ENCODE assay signal across 8 mouse cellular contexts in genomic region chr11:79703885-79704291, GRCm38 (mm10).
A peak's percentile ranks its signal among the peaks of the same experiment; 100 is the strongest.
DNase-seq lines count a peak whose midpoint lies in the region; ATAC-seq and TF ChIP-seq lines count a peak whose summit lies in the region.

No protein-coding gene starts in this region.

- no peak for DNase-seq in kidney, adult 2 months
- no peak for DNase-seq in kidney, adult 9 months
- peak; percentile 54 for DNase-seq in ES-E14 (ENCODE audit: low read depth, low spot score)
- DNase-seq in embryonic facial prominence, embryonic 11.5 days (ENCODE audit: low spot score): peak; percentile 78
- DNase-seq in hindbrain, postnatal 0 days (ENCODE audit: low spot score): peak; percentile 76
- no peak for DNase-seq in spleen, adult 12 weeks (ENCODE audit: low spot score)

- H3K27me3 ChIP-seq in kidney, adult 2 months (replicated peaks; ENCODE audit: control insufficient read depth, insufficient read depth, low read length): no peaks in the 10 kb centered on the region
- no peaks in the 10 kb centered on the region for H3K27me3 ChIP-seq in embryonic facial prominence, embryonic 11.5 days (ENCODE audit: control insufficient read depth, insufficient read depth, low read length)
- H3K27me3 ChIP-seq in hindbrain, postnatal 0 days (ENCODE audit: insufficient read depth, low read length): no peaks in the 10 kb centered on the region; the same call in 1 of the 2 replicates
- H3K27me3 ChIP-seq in lung, embryonic 16.5 days (ENCODE audit: control insufficient read depth, insufficient read depth, low read depth, low read length): no peaks in the 10 kb centered on the region; the same call in 1 of the 2 replicates
- no peaks in the 10 kb centered on the region for H3K27me3 ChIP-seq in small intestine, adult 2 months (ENCODE audit: control insufficient read depth, insufficient read depth, low read length)

- H3K9me3 ChIP-seq in ES-E14 (ENCODE audit: control insufficient read depth, insufficient read depth, low read depth, low read length): no peaks in the 10 kb centered on the region
- no peaks in the 10 kb centered on the region for H3K9me3 ChIP-seq in embryonic facial prominence, embryonic 11.5 days (replicated peaks; ENCODE audit: control insufficient read depth, low read length)
- no peaks in the 10 kb centered on the region for H3K9me3 ChIP-seq in hindbrain, postnatal 0 days (ENCODE audit: low read length)
- H3K9me3 ChIP-seq in lung, embryonic 16.5 days (ENCODE audit: control insufficient read depth, low read length): no peaks in the 10 kb centered on the region

- no peaks in the 10 kb centered on the region for H3K36me3 ChIP-seq in kidney, adult 2 months (ENCODE audit: control insufficient read depth, insufficient read depth, low read length)
- H3K36me3 ChIP-seq in ES-E14 (ENCODE audit: control insufficient read depth, insufficient read depth, low read length, poor library complexity, severe bottlenecking): peaks cover 2% of the 10 kb centered on the region
- no peaks in the 10 kb centered on the region for H3K36me3 ChIP-seq in embryonic facial prominence, embryonic 11.5 days (replicated peaks; ENCODE audit: control insufficient read depth, insufficient read depth, low read depth, low read length)
- no peaks in the 10 kb centered on the region for H3K36me3 ChIP-seq in hindbrain, postnatal 0 days (ENCODE audit: insufficient read depth, low read length)
- no peaks in the 10 kb centered on the region for H3K36me3 ChIP-seq in lung, embryonic 16.5 days (ENCODE audit: control insufficient read depth, insufficient read depth, low read length)
- H3K36me3 ChIP-seq in small intestine, adult 2 months (ENCODE audit: control insufficient read depth, insufficient read depth, low read length): no peaks in the 10 kb centered on the region

- no peak for TF ChIP-seq CTCF in kidney, adult 2 months (conservative IDR thresholded peaks at IDR 0.05; ENCODE audit: insufficient read depth, insufficient read length, low read depth, low read length)
- no peak for TF ChIP-seq CTCF in hindbrain, postnatal 0 days (IDR thresholded peaks at IDR 0.05; ENCODE audit: low read depth)
- TF ChIP-seq CTCF in small intestine, adult 2 months (IDR thresholded peaks at IDR 0.05; ENCODE audit: extremely low read depth, insufficient read length, insufficient replicate concordance, low read depth, low read length): 0 out of 2 replicates have a peak, but pooled peaks have one; percentile 8

- 1% methylated on average over 27 of the region's 27 CpGs for WGBS in kidney, adult 2 months
- 0% methylated on average over 27 of the region's 27 CpGs for WGBS in embryonic facial prominence, embryonic 11.5 days
- under 1% methylated on average over 27 of the region's 27 CpGs for WGBS in hindbrain, postnatal 0 days
- under 1% methylated on average over 27 of the region's 27 CpGs for WGBS in lung, embryonic 16.5 days
- under 1% methylated on average over 27 of the region's 27 CpGs for WGBS in small intestine, adult 2 months

- H3K4me2 ChIP-seq in embryonic facial prominence, embryonic 11.5 days (ENCODE audit: low read depth, low read length): peak overlapping the region; percentile 41
- H3K4me2 ChIP-seq in hindbrain, postnatal 0 days (ENCODE audit: low read depth, low read length): peak overlapping the region; percentile 67
- H3K4me2 ChIP-seq in lung, embryonic 16.5 days (ENCODE audit: low read depth, low read length): peak overlapping the region; percentile 81

- peak overlapping the region; percentile 93 for H3K27ac ChIP-seq in kidney, adult 2 months (ENCODE audit: insufficient read depth, low read depth, low read length)
- peak overlapping the region; percentile 71 for H3K27ac ChIP-seq in ES-E14 (ENCODE audit: insufficient read depth, low read depth, low read length, poor library complexity, severe bottlenecking)
- H3K27ac ChIP-seq in embryonic facial prominence, embryonic 11.5 days (replicated peaks; ENCODE audit: low read depth, low read length): peak overlapping the region; percentile 93
- peak overlapping the region; percentile 96 for H3K27ac ChIP-seq in hindbrain, postnatal 0 days
- H3K27ac ChIP-seq in lung, embryonic 16.5 days (ENCODE audit: low read length): peak overlapping the region; percentile 98
- H3K27ac ChIP-seq in small intestine, adult 2 months (ENCODE audit: insufficient read depth, low read depth, low read length): peak overlapping the region; percentile 86

- TF ChIP-seq POLR2A in kidney, adult 2 months (IDR thresholded peaks at IDR 0.05; ENCODE audit: low read depth, low read length): no peak
- no peak for TF ChIP-seq POLR2A in small intestine, adult 2 months (IDR thresholded peaks at IDR 0.05; ENCODE audit: low read depth, low read length)

- in situ Hi-C loops in ES-E14 (cut with MboI; ENCODE audit: low sequenced_read_pairs in 2 of 2, unreplicated experiment in 2 of 2): loop anchor here (5.0 to 25.0 kb wide), 2 partner anchors 208 to 218 kb away; no protein-coding TSS in a partner anchor

- peaks cover 7% of the 10 kb centered on the region; the same call in 1 of the 2 replicates for H3K4me1 ChIP-seq in kidney, adult 2 months (ENCODE audit: control insufficient read depth, insufficient read depth, low read length)
- peaks cover 0 to 2% of the 10 kb centered on the region in 2 experiments; a peak in 1 of 4 replicates for H3K4me1 ChIP-seq in ES-E14 (ENCODE audit: control insufficient read depth in 2 of 2, insufficient read depth in 2 of 2, low read length in 2 of 2, poor library complexity in 1 of 2)
- H3K4me1 ChIP-seq in embryonic facial prominence, embryonic 11.5 days (ENCODE audit: control insufficient read depth, insufficient read depth, low read length): no peaks in the 10 kb centered on the region; the same call in 1 of the 2 replicates
- peaks cover 19% of the 10 kb centered on the region; the same call in 1 of the 2 replicates for H3K4me1 ChIP-seq in hindbrain, postnatal 0 days (ENCODE audit: insufficient read depth, low read length)
- peaks cover 11% of the 10 kb centered on the region for H3K4me1 ChIP-seq in lung, embryonic 16.5 days (replicated peaks; ENCODE audit: control insufficient read depth, insufficient read depth, low read length)
- H3K4me1 ChIP-seq in small intestine, adult 2 months (ENCODE audit: control insufficient read depth, insufficient read depth, insufficient read length, low read length): peaks cover 3% of the 10 kb centered on the region; the same call in 1 of the 2 replicates

- peak overlapping the region; percentile 91 for H3K4me3 ChIP-seq in kidney, adult 2 months (ENCODE audit: insufficient read depth, low read depth, low read length)
- peak overlapping the region; percentile 96 to 99 for H3K4me3 ChIP-seq in ES-E14 (ENCODE audit: insufficient read depth in 1 of 2, low read depth in 1 of 2, low read length in 2 of 2, poor library complexity in 1 of 2, severe bottlenecking in 1 of 2)
- peak overlapping the region; percentile 86 for H3K4me3 ChIP-seq in embryonic facial prominence, embryonic 11.5 days (ENCODE audit: low read depth, low read length)
- H3K4me3 ChIP-seq in hindbrain, postnatal 0 days (ENCODE audit: low read length): peak overlapping the region; percentile 56
- H3K4me3 ChIP-seq in lung, embryonic 16.5 days (ENCODE audit: low read length): peak overlapping the region; percentile 86
- H3K4me3 ChIP-seq in small intestine, adult 2 months (ENCODE audit: low read depth, low read length): peak overlapping the region; percentile 82

- ATAC-seq in embryonic facial prominence, embryonic 11.5 days (replicated peaks; ENCODE audit: insufficient number of reproducible peaks, low FRiP score, low TSS enrichment, low read depth): peak; percentile 49
- ATAC-seq in hindbrain, postnatal 0 days: peak; percentile 64
- peak; percentile 54 for ATAC-seq in lung, embryonic 16.5 days (ENCODE audit: low read depth)

- H3K9ac ChIP-seq in ES-E14 (ENCODE audit: insufficient read depth, low read depth, low read length, poor library complexity, severe bottlenecking): peak overlapping the region; percentile 98
- peak overlapping the region; percentile 88 for H3K9ac ChIP-seq in embryonic facial prominence, embryonic 11.5 days (replicated peaks; ENCODE audit: low read length)
- peak overlapping the region; percentile 86 for H3K9ac ChIP-seq in hindbrain, postnatal 0 days (replicated peaks; ENCODE audit: low read length)
- peak overlapping the region; percentile 95 for H3K9ac ChIP-seq in lung, embryonic 16.5 days (ENCODE audit: low read length)

TF ChIP-seq in ES-E14, 5 proteins besides CTCF, POLR2A, EP300 and RAD21:
- TF ChIP-seq ZC3H11A (IDR thresholded peaks at IDR 0.05; ENCODE audit: borderline replicate concordance, low read depth, low read length) (0 out of 2 replicates have a peak, but pooled peaks have one; percentile 23), ZNF384 (IDR thresholded peaks at IDR 0.05; ENCODE audit: low read depth, low read length) (no peak), HCFC1 (IDR thresholded peaks at IDR 0.05; ENCODE audit: borderline replicate concordance, insufficient read depth, low read length) (0 out of 2 replicates have a peak, but pooled peaks have one; percentile 57), CHD2 (IDR thresholded peaks at IDR 0.05; ENCODE audit: low read depth, low read length) (no peak), MAFK (IDR thresholded peaks at IDR 0.05; ENCODE audit: insufficient read depth, low read depth, low read length) (no peak)

Comparison
In these comparisons a context has a peak if more than half of its experiments do, and no peak if none do; other contexts are left out.
1. DNase-seq: peak in ES-E14 (single experiment), embryonic facial prominence, embryonic 11.5 days (single experiment) and hindbrain, postnatal 0 days (single experiment); none in kidney, adult 2 months (single experiment), kidney, adult 9 months (single experiment) and spleen, adult 12 weeks (single experiment).
2. Peak in every context shown above with its lines, with median percentiles within 50 percentile points of each other: H3K27ac ChIP-seq, H3K4me3 ChIP-seq, H3K9ac ChIP-seq, ATAC-seq and H3K4me2 ChIP-seq.